Comparison of ENCODE assay signal across 7 mouse cellular contexts in genomic region chr16:4880136-4880825, GRCm38 (mm10). TPM values are rescaled to one million over a fixed set of nuclear protein-coding genes. Genes with fewer than 3 reads are reported as not detected.
DNase-seq lines count a peak whose midpoint lies in the region; ATAC-seq and TF ChIP-seq lines count a peak whose summit lies in the region.

Gene Ubald1, minus strand, starts transcription at chr16:4880315.

- peak within 1 kb of the TSS; percentile 74 for H3K4me2 ChIP-seq in intestine, postnatal 0 days (replicated peaks; ENCODE audit: low read depth)
- peak within 1 kb of the TSS; percentile 87 for H3K4me2 ChIP-seq in midbrain, embryonic 12.5 days (replicated peaks)

- peak; percentile 81 for TF ChIP-seq POLR2A in small intestine, adult 2 months (IDR thresholded peaks at IDR 0.05; ENCODE audit: low read depth, low read length)

- no peaks in the 10 kb centered on the region for H3K27me3 ChIP-seq in embryonic facial prominence, embryonic 10.5 days (replicated peaks; ENCODE audit: low read depth, poor library complexity, severe bottlenecking)
- H3K27me3 ChIP-seq in intestine, postnatal 0 days (replicated peaks; ENCODE audit: control insufficient read depth, insufficient read depth, low read length): no peaks in the 10 kb centered on the region
- no peaks in the 10 kb centered on the region for H3K27me3 ChIP-seq in midbrain, embryonic 12.5 days
- H3K27me3 ChIP-seq in small intestine, adult 2 months (ENCODE audit: control insufficient read depth, insufficient read depth, low read length): no peaks in the 10 kb centered on the region

- DNase-seq in adrenal gland, postnatal 10 days: peak; percentile 100
- DNase-seq in embryonic facial prominence, embryonic 10.5 days (ENCODE audit: low spot score): peak; percentile 100
- peak; percentile 91 for DNase-seq in gonadal fat pad, adult 2 months (ENCODE audit: low read depth)
- DNase-seq in left cerebral cortex, postnatal 4 days: peak; percentile 99

- intact Hi-C loops in left cerebral cortex, postnatal 4 days (cut with DNase I): no loop called here

- peak within 1 kb of the TSS; percentile 97 for H3K27ac ChIP-seq in embryonic facial prominence, embryonic 10.5 days (replicated peaks)
- H3K27ac ChIP-seq in intestine, postnatal 0 days (ENCODE audit: low read depth, low read length): peak within 1 kb of the TSS; percentile 97
- H3K27ac ChIP-seq in midbrain, embryonic 12.5 days (replicated peaks): peak within 1 kb of the TSS; percentile 97
- H3K27ac ChIP-seq in small intestine, adult 2 months (ENCODE audit: insufficient read depth, low read depth, low read length): peak within 1 kb of the TSS; percentile 100

- WGBS in embryonic facial prominence, embryonic 10.5 days: under 1% methylated on average over 48 of the region's 48 CpGs
- under 1% methylated on average over 48 of the region's 48 CpGs for WGBS in intestine, postnatal 0 days
- under 1% methylated on average over 48 of the region's 48 CpGs for WGBS in midbrain, embryonic 12.5 days
- WGBS in small intestine, adult 2 months: under 1% methylated on average over 48 of the region's 48 CpGs

- peaks cover 21% of the 10 kb centered on the region for H3K36me3 ChIP-seq in embryonic facial prominence, embryonic 10.5 days (replicated peaks)
- peaks cover 13% of the 10 kb centered on the region; the same call in 1 of the 2 replicates for H3K36me3 ChIP-seq in intestine, postnatal 0 days (ENCODE audit: control insufficient read depth, insufficient read depth)
- peaks cover 10% of the 10 kb centered on the region for H3K36me3 ChIP-seq in midbrain, embryonic 12.5 days
- peaks cover 3% of the 10 kb centered on the region; the same call in 1 of the 2 replicates for H3K36me3 ChIP-seq in small intestine, adult 2 months (ENCODE audit: control insufficient read depth, insufficient read depth, low read length)

- peak within 1 kb of the TSS; percentile 87 for H3K9ac ChIP-seq in intestine, postnatal 0 days (ENCODE audit: low read depth, low read length)
- peak within 1 kb of the TSS; percentile 86 for H3K9ac ChIP-seq in midbrain, embryonic 12.5 days (replicated peaks)

- no peak for TF ChIP-seq CTCF in intestine, postnatal 0 days (IDR thresholded peaks at IDR 0.05; ENCODE audit: low read depth)
- no peak; the same call in 1 of the 2 replicates for TF ChIP-seq CTCF in small intestine, adult 2 months (IDR thresholded peaks at IDR 0.05; ENCODE audit: extremely low read depth, insufficient read length, insufficient replicate concordance, low read depth, low read length)

- H3K4me3 ChIP-seq in embryonic facial prominence, embryonic 10.5 days: peak within 1 kb of the TSS; percentile 95
- H3K4me3 ChIP-seq in intestine, postnatal 0 days (ENCODE audit: low read depth, low read length): peak within 1 kb of the TSS; percentile 87
- H3K4me3 ChIP-seq in midbrain, embryonic 12.5 days: peak within 1 kb of the TSS; percentile 89
- peak within 1 kb of the TSS; percentile 98 for H3K4me3 ChIP-seq in small intestine, adult 2 months (ENCODE audit: low read depth, low read length)

- H3K9me3 ChIP-seq in embryonic facial prominence, embryonic 10.5 days: no peaks in the 10 kb centered on the region
- no peaks in the 10 kb centered on the region for H3K9me3 ChIP-seq in intestine, postnatal 0 days (ENCODE audit: control insufficient read depth)
- H3K9me3 ChIP-seq in midbrain, embryonic 12.5 days: no peaks in the 10 kb centered on the region

- ATAC-seq in intestine, postnatal 0 days: peak; percentile 81
- ATAC-seq in midbrain, embryonic 12.5 days (ENCODE audit: low FRiP score, low read depth): peak; percentile 89

- peaks cover 35% of the 10 kb centered on the region for H3K4me1 ChIP-seq in embryonic facial prominence, embryonic 10.5 days
- H3K4me1 ChIP-seq in intestine, postnatal 0 days (replicated peaks; ENCODE audit: control insufficient read depth, insufficient read depth, low read length): peaks cover 8% of the 10 kb centered on the region
- H3K4me1 ChIP-seq in midbrain, embryonic 12.5 days: peaks cover 38% of the 10 kb centered on the region
- H3K4me1 ChIP-seq in small intestine, adult 2 months (ENCODE audit: control insufficient read depth, insufficient read depth, insufficient read length, low read length): peaks cover 27% of the 10 kb centered on the region

RNA-seq across cellular contexts. Expression of gene Ubald1, which starts in this region (rescaled TPM):
- 10 to 100 TPM; 29.2 to 31.3 TPM for total RNA-seq in adrenal gland, postnatal 10 days (2021)
- polyA plus RNA-seq in embryonic facial prominence, embryonic 10.5 days (2016; fragmentation: Nextera tagmentation; extraction: Ambion mirVana): 44.0 and 46.2 TPM in 2 replicates
- 48.3 and 68.8 TPM in 2 replicates for polyA plus RNA-seq in gonadal fat pad, adult 2 months (2012; rRNA removed)
- polyA plus RNA-seq in intestine, postnatal 0 days (2015; fragmentation: Nextera tagmentation; extraction: Ambion mirVana): 22.9 and 24.9 TPM in 2 replicates
- total RNA-seq in left cerebral cortex, postnatal 4 days (2021): 10 to 100 TPM; 58.5 to 59.1 TPM
- polyA plus RNA-seq in midbrain, embryonic 12.5 days (2016; fragmentation: Nextera tagmentation; extraction: Ambion mirVana): 31.7 and 31.9 TPM in 2 replicates
- 21.0 and 37.1 TPM in 2 replicates for polyA plus RNA-seq in small intestine, adult 2 months (2012; rRNA removed)

Comparison
In these comparisons a context has a peak if more than half of its experiments do, and no peak if none do; other contexts are left out.
1. Peak in every context shown above with its lines: DNase-seq, ATAC-seq, H3K4me3 ChIP-seq and H3K27ac ChIP-seq.